Mouse (Mus musculus) neural tube, embryonic 13.5 days (tissue): ENCODE measurements around the gene Foxd1. TPM values are rescaled to one million over a fixed set of nuclear protein-coding genes. Genes with fewer than 3 reads are reported as not detected.

Experiments used
- ATAC-seq: fragments of 200-750 bp; cut with Nextera tagmentation; 2 replicates; pipeline ENCODE4 v1.8.0; 2017; ENCODE audit warnings: low read depth, mild to moderate bottlenecking, moderate TSS enrichment, moderate library complexity
- H3K27ac ChIP-seq: fragments of 300-500 bp; sonication (generic); replicated peaks from 2 replicates; pipeline ENCODE4 v1.5.1; 2015; ENCODE audit warnings: moderate library complexity, mild to moderate bottlenecking, inconsistent platforms
- H3K27me3 ChIP-seq: fragments of 300-500 bp; sonication (generic); 2 replicates; pipeline ENCODE4 v1.6.1; 2015; ENCODE audit warnings: mild to moderate bottlenecking, inconsistent platforms
- H3K36me3 ChIP-seq: fragments of 300-500 bp; sonication (generic); 2 replicates; pipeline ENCODE4 v1.6.1; 2015; ENCODE audit warnings: mild to moderate bottlenecking, inconsistent platforms
- H3K4me1 ChIP-seq: fragments of 300-500 bp; sonication (generic); replicated peaks from 2 replicates; pipeline ENCODE4 v1.6.1; 2015; ENCODE audit warnings: inconsistent platforms
- H3K4me2 ChIP-seq: fragments of 300-500 bp; sonication (generic); 2 replicates; pipeline ENCODE4 v1.6.1; 2015; ENCODE audit warnings: inconsistent platforms, mild to moderate bottlenecking, moderate library complexity
- H3K4me3 ChIP-seq: fragments of 300-500 bp; sonication (generic); 2 replicates; pipeline ENCODE4 v1.5.1; 2015; ENCODE audit warnings: mild to moderate bottlenecking, inconsistent platforms
- H3K9ac ChIP-seq: fragments of 300-500 bp; sonication (generic); 2 replicates; pipeline ENCODE4 v1.6.1; 2015; ENCODE audit warnings: moderate library complexity, mild to moderate bottlenecking, inconsistent platforms
- H3K9me3 ChIP-seq: fragments of 300-500 bp; sonication (generic); 2 replicates; pipeline ENCODE4 v1.6.1; 2016; ENCODE audit warnings: inconsistent platforms
- WGBS: fragments of 180-500 bp; shearing (Covaris S2); methylation state at CpG from one replicate; pipeline ENCODE4 v1.1.7; 2015; 5-methylcytosine and 5-hydroxymethylcytosine counted together
- polyA plus RNA-seq: library from polyadenylated mRNA; unstranded; fragments of >200 nt; fragmentation: Nextera tagmentation; extraction: Ambion mirVana; gene quantifications from 2 replicates; pipeline ENCODE4 v1.2.1, GENCODE M21; 2015

The Foxd1 gene
- polyA plus RNA-seq, 1 experiment from 2014 or later: 1.4 TPM

GRCm38 (mm10) chr13:98366469-98367275 is 12.6 kb downstream of the Foxd1 start:
- Histone ChIP-seq H3K4me2 (peak overlapping the region; percentile 46), H3K36me3 (no peaks in the 10 kb centered on the region), H3K4me1 (peaks cover 12% of the 10 kb centered on the region), H3K4me3 (peak overlapping the region; percentile 20), H3K27me3 (peaks cover 92% of the 10 kb centered on the region), H3K9me3 (no peaks in the 10 kb centered on the region), H3K27ac (no peak overlapping the region), H3K9ac (no peak overlapping the region)
- WGBS: under 1% methylated on average over 43 of the region's 43 CpGs
- ATAC-seq: peak; percentile 56; the same call in 1 of the 2 replicates

GRCm38 (mm10) chr13:98367601-98368000 is 13.6 kb downstream of the Foxd1 start:
- Histone ChIP-seq H3K4me1 (peaks cover 12% of the 10 kb centered on the region), H3K4me3 (no peak overlapping the region), H3K36me3 (no peaks in the 10 kb centered on the region), H3K27me3 (peaks cover 94% of the 10 kb centered on the region), H3K4me2 (no peak overlapping the region), H3K9ac (no peak overlapping the region), H3K9me3 (no peaks in the 10 kb centered on the region), H3K27ac (no peak overlapping the region)
- 11% methylated on average over 3 of the region's 3 CpGs for WGBS
- no peak for ATAC-seq

- 10% methylated on average over 6 of the region's 6 CpGs for WGBS
- Histone ChIP-seq H3K4me2 (no peak overlapping the region), H3K36me3 (no peaks in the 10 kb centered on the region), H3K27ac (no peak overlapping the region), H3K4me1 (peaks cover 12% of the 10 kb centered on the region), H3K27me3 (peaks cover 91% of the 10 kb centered on the region), H3K9me3 (no peaks in the 10 kb centered on the region), H3K4me3 (no peak overlapping the region), H3K9ac (no peak overlapping the region)
- no peak for ATAC-seq
Measured at GRCm38 (mm10) chr13:98369046-98369445, 15.0 kb downstream of the Foxd1 start.

- H3K9me3 ChIP-seq: no peaks in the 10 kb centered on the region
- WGBS: 70% methylated on average over 8 of the region's 8 CpGs
- H3K4me3 ChIP-seq: no peak overlapping the region
- no peak overlapping the region for H3K27ac ChIP-seq
- no peaks in the 10 kb centered on the region for H3K36me3 ChIP-seq
- H3K27me3 ChIP-seq: peaks cover 63% of the 10 kb centered on the region
- H3K4me1 ChIP-seq: no peaks in the 10 kb centered on the region
- H3K9ac ChIP-seq: no peak overlapping the region
- no peak overlapping the region for H3K4me2 ChIP-seq
- no peak for ATAC-seq
Measured at GRCm38 (mm10) chr13:98374560-98374959, 20.5 kb downstream of the Foxd1 start.

GRCm38 (mm10) chr13:98374979-98375378 is 20.9 kb downstream of the Foxd1 start:
- Histone ChIP-seq H3K4me1 (no peaks in the 10 kb centered on the region), H3K9ac (no peak overlapping the region), H3K27ac (no peak overlapping the region), H3K36me3 (no peaks in the 10 kb centered on the region), H3K9me3 (no peaks in the 10 kb centered on the region), H3K4me2 (no peak overlapping the region), H3K27me3 (peaks cover 58% of the 10 kb centered on the region), H3K4me3 (no peak overlapping the region)
- no peak for ATAC-seq
- 69% methylated on average over 3 of the region's 3 CpGs for WGBS

- no peak for ATAC-seq
- H3K4me2 ChIP-seq: no peak overlapping the region
- 92% methylated on average over 3 of the region's 3 CpGs for WGBS
Measured at GRCm38 (mm10) chr13:98377746-98378145, 23.7 kb downstream of the Foxd1 start.

GRCm38 (mm10) chr13:98382751-98383150 is 28.7 kb downstream of the Foxd1 start:
- H3K9ac ChIP-seq: no peak overlapping the region
- H3K4me3 ChIP-seq: no peak overlapping the region
- H3K27me3 ChIP-seq: peaks cover 38% of the 10 kb centered on the region
- H3K4me2 ChIP-seq: no peak overlapping the region
- ATAC-seq: no peak
- H3K36me3 ChIP-seq: no peaks in the 10 kb centered on the region
- H3K4me1 ChIP-seq: no peaks in the 10 kb centered on the region
- peaks cover 8% of the 10 kb centered on the region for H3K9me3 ChIP-seq
- H3K27ac ChIP-seq: no peak overlapping the region
- WGBS: 90% methylated on average over 4 of the region's 4 CpGs

More at GRCm38 (mm10) chr13:98377746-98378145, 23.7 kb downstream of the Foxd1 start:
- no peak overlapping the region for H3K27ac ChIP-seq
- H3K9me3 ChIP-seq: no peaks in the 10 kb centered on the region
- H3K9ac ChIP-seq: no peak overlapping the region
- H3K36me3 ChIP-seq: no peaks in the 10 kb centered on the region
- no peaks in the 10 kb centered on the region for H3K4me1 ChIP-seq
- peaks cover 44% of the 10 kb centered on the region for H3K27me3 ChIP-seq
- no peak overlapping the region for H3K4me3 ChIP-seq

- no peak for ATAC-seq
- Histone ChIP-seq H3K9me3 (peaks cover 8% of the 10 kb centered on the region), H3K27me3 (peaks cover 51% of the 10 kb centered on the region), H3K27ac (no peak overlapping the region), H3K9ac (no peak overlapping the region), H3K4me3 (no peak overlapping the region), H3K4me2 (no peak overlapping the region), H3K36me3 (no peaks in the 10 kb centered on the region), H3K4me1 (no peaks in the 10 kb centered on the region)
- WGBS: 68% methylated on average over 16 of the region's 16 CpGs
Measured at GRCm38 (mm10) chr13:98383911-98384498, 30.0 kb downstream of the Foxd1 start.

- no peak overlapping the region for H3K9ac ChIP-seq
- H3K4me2 ChIP-seq: no peak overlapping the region
- no peaks in the 10 kb centered on the region for H3K36me3 ChIP-seq
- H3K4me1 ChIP-seq: peaks cover 8% of the 10 kb centered on the region
- H3K4me3 ChIP-seq: no peak overlapping the region
- WGBS: 81% methylated on average over 2 of the region's 2 CpGs
- no peak for ATAC-seq
- H3K27ac ChIP-seq: no peak overlapping the region
- H3K9me3 ChIP-seq: peaks cover 8% of the 10 kb centered on the region
- peaks cover 66% of the 10 kb centered on the region for H3K27me3 ChIP-seq
Measured at GRCm38 (mm10) chr13:98385877-98386276, 31.8 kb downstream of the Foxd1 start.

- 49% methylated on average over 1 of the region's 1 CpGs for WGBS
- peaks cover 85% of the 10 kb centered on the region for H3K27me3 ChIP-seq
- no peaks in the 10 kb centered on the region for H3K36me3 ChIP-seq
- H3K9me3 ChIP-seq: peaks cover 8% of the 10 kb centered on the region
- peaks cover 23% of the 10 kb centered on the region for H3K4me1 ChIP-seq
- no peak overlapping the region for H3K9ac ChIP-seq
- H3K27ac ChIP-seq: no peak overlapping the region
- no peak overlapping the region for H3K4me3 ChIP-seq
- H3K4me2 ChIP-seq: no peak overlapping the region
- ATAC-seq: no peak
Measured at GRCm38 (mm10) chr13:98389092-98389491, 35.0 kb downstream of the Foxd1 start.

GRCm38 (mm10) chr13:98390363-98390762 is 36.3 kb downstream of the Foxd1 start:
- peaks cover 23% of the 10 kb centered on the region for H3K4me1 ChIP-seq
- H3K27me3 ChIP-seq: peaks cover 87% of the 10 kb centered on the region
- peak overlapping the region; percentile 71 for H3K4me2 ChIP-seq
- WGBS: 13% methylated on average over 6 of the region's 6 CpGs
- H3K36me3 ChIP-seq: no peaks in the 10 kb centered on the region
- no peak for ATAC-seq
- peaks cover 8% of the 10 kb centered on the region for H3K9me3 ChIP-seq
- no peak overlapping the region for H3K27ac ChIP-seq
- no peak overlapping the region for H3K9ac ChIP-seq
- peak overlapping the region; percentile 40 for H3K4me3 ChIP-seq

- Histone ChIP-seq H3K9me3 (peaks cover 8% of the 10 kb centered on the region), H3K27me3 (peaks cover 89% of the 10 kb centered on the region), H3K9ac (0 out of 2 replicates have a peak overlapping the region, but pooled peaks have one; percentile 23), H3K4me2 (peak overlapping the region; percentile 71), H3K4me1 (peaks cover 23% of the 10 kb centered on the region), H3K27ac (no peak overlapping the region), H3K4me3 (peak overlapping the region; percentile 40), H3K36me3 (no peaks in the 10 kb centered on the region)
- WGBS: under 1% methylated on average over 68 of the region's 68 CpGs
- 0 out of 2 replicates have a peak, but pooled peaks have one; percentile 36 for ATAC-seq
Measured at GRCm38 (mm10) chr13:98390771-98391634, 37.0 kb downstream of the Foxd1 start.
